Comparison of ENCODE assay signal across 9 mouse cellular contexts in the genomic region with DNA sequence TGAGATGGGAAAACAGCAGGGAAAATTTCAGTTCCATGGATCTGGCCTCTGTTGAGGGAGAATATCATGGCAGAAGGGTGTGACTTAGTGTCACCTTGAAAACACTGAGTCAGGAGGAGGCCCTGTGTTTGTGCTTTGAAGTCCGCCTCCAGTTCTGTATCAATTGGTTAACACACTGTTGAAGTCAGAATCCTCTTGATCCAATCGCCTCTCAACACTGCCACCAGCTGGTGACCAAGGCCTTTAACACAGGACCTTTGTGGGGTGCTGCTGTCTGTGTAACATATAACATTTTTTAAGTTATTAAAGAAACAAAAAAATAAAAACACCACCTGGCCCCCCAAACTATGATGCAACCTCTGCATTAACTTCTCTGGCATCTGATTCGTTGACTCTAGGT. TPM values are rescaled to one million over a fixed set of nuclear protein-coding genes. Genes with fewer than 3 reads are reported as not detected.
DNase-seq lines count a peak whose midpoint lies in the region; ATAC-seq and TF ChIP-seq lines count a peak whose summit lies in the region.
"Had no signal": no experiment of that assay in that cellular context is flagged by ENCODE, and none has a peak within 500 bp of the region (broad histone marks: within the 10 kb centered on the region; RNA-seq: fewer than 3 reads in every experiment).

No protein-coding gene starts in this region.

- ATAC-seq in forebrain, embryonic 11.5 days (replicated peaks; ENCODE audit: low FRiP score) = peak; percentile 64; the same call in 1 of the 2 replicates
- ATAC-seq in forebrain, embryonic 15.5 days (replicated peaks) = no peak
- peak; percentile 70 for ATAC-seq in liver, postnatal 0 days

- H3K27me3 ChIP-seq in forebrain, embryonic 11.5 days (ENCODE audit: control insufficient read depth, insufficient read depth, low read length) = no peaks in the 10 kb centered on the region
- H3K27me3 ChIP-seq in forebrain, embryonic 15.5 days = no peaks in the 10 kb centered on the region
- H3K27me3 ChIP-seq in liver, postnatal 0 days (ENCODE audit: insufficient read depth, low read length) = no peaks in the 10 kb centered on the region
- no peaks in the 10 kb centered on the region for H3K27me3 ChIP-seq in splenic B cell, adult 2 months (ENCODE audit: control insufficient read depth, insufficient read depth, low read length, poor library complexity, severe bottlenecking)
- H3K27me3 ChIP-seq: hindbrain, embryonic 15.5 days had no signal

- H3K4me1 ChIP-seq in forebrain, embryonic 11.5 days (replicated peaks; ENCODE audit: control insufficient read depth, insufficient read depth, low read length) = no peaks in the 10 kb centered on the region
- H3K4me1 ChIP-seq in forebrain, embryonic 15.5 days = no peaks in the 10 kb centered on the region
- peaks cover 3% of the 10 kb centered on the region; the same call in 1 of the 2 replicates for H3K4me1 ChIP-seq in liver, postnatal 0 days (ENCODE audit: insufficient read depth)
- H3K4me1 ChIP-seq: hindbrain, embryonic 15.5 days had no signal

- no peak for TF ChIP-seq POLR2A in brain, embryonic 14.5 days (IDR thresholded peaks at IDR 0.05; ENCODE audit: borderline replicate concordance, extremely low read depth, insufficient read depth, insufficient read length, poor library complexity, severe bottlenecking)

- DNase-seq in forebrain, embryonic 11.5 days (ENCODE audit: low spot score) = no peak
- DNase-seq in right cerebral cortex, adult 18-20 months = peak; percentile 51
- DNase-seq in right cerebral cortex, postnatal 36 days (ENCODE audit: low spot score in 2 of 2) = no peak
- DNase-seq in brain, embryonic 14.5 days (ENCODE audit: low read depth) = peak; percentile 61
- peak; percentile 63 for DNase-seq in heart, postnatal 4 days
- DNase-seq in liver, postnatal 0 days = peak; percentile 68
- peak; percentile 58 for DNase-seq in splenic B cell, adult 2 months (ENCODE audit: low read depth, low spot score)

- no peak overlapping the region for H3K4me3 ChIP-seq in forebrain, embryonic 11.5 days (ENCODE audit: low read depth, low read length)
- no peak overlapping the region for H3K4me3 ChIP-seq in forebrain, embryonic 15.5 days
- no peak overlapping the region for H3K4me3 ChIP-seq in liver, postnatal 0 days (ENCODE audit: low read depth, low read length)
- H3K4me3 ChIP-seq: hindbrain, embryonic 15.5 days had no signal

- H3K4me2 ChIP-seq in forebrain, embryonic 11.5 days (ENCODE audit: low read depth, low read length, severe bottlenecking) = no peak overlapping the region
- H3K4me2 ChIP-seq in forebrain, embryonic 15.5 days (replicated peaks) = no peak overlapping the region
- no peak overlapping the region for H3K4me2 ChIP-seq in liver, postnatal 0 days (ENCODE audit: low read depth, low read length)
- H3K4me2 ChIP-seq: hindbrain, embryonic 15.5 days had no signal

- WGBS in forebrain, embryonic 11.5 days = 19% methylated on average over 3 of the region's 3 CpGs
- WGBS in forebrain, embryonic 15.5 days = 25% methylated on average over 3 of the region's 3 CpGs
- WGBS in liver, postnatal 0 days (ENCODE audit: insufficient replicate concordance) = 20% methylated on average over 3 of the region's 3 CpGs

- TF ChIP-seq CTCF in brain, embryonic 14.5 days (IDR thresholded peaks at IDR 0.05; ENCODE audit: borderline replicate concordance, extremely low read depth, insufficient read depth, insufficient read length) = peak; percentile 57; the same call in 1 of the 2 replicates
- peak; percentile 74 for TF ChIP-seq CTCF in liver, postnatal 0 days (IDR thresholded peaks at IDR 0.05; ENCODE audit: low read depth)

- no peak for TF ChIP-seq EP300 in liver, postnatal 0 days (IDR thresholded peaks at IDR 0.05; ENCODE audit: low read depth)

- no peak overlapping the region for H3K27ac ChIP-seq in forebrain, embryonic 11.5 days (ENCODE audit: low read depth, low read length)
- no peak overlapping the region for H3K27ac ChIP-seq in forebrain, embryonic 15.5 days (replicated peaks)
- no peak overlapping the region for H3K27ac ChIP-seq in liver, postnatal 0 days (ENCODE audit: low read depth)
- H3K27ac ChIP-seq: hindbrain, embryonic 15.5 days had no signal

- no peaks in the 10 kb centered on the region for H3K36me3 ChIP-seq in forebrain, embryonic 11.5 days (ENCODE audit: control insufficient read depth, insufficient read depth, low read length)
- H3K36me3 ChIP-seq in forebrain, embryonic 15.5 days = no peaks in the 10 kb centered on the region
- H3K36me3 ChIP-seq in liver, postnatal 0 days (replicated peaks; ENCODE audit: insufficient read depth, low read length) = no peaks in the 10 kb centered on the region
- no peaks in the 10 kb centered on the region for H3K36me3 ChIP-seq in splenic B cell, adult 2 months (ENCODE audit: control insufficient read depth, insufficient read depth, low read length, poor library complexity, severe bottlenecking)
- H3K36me3 ChIP-seq: hindbrain, embryonic 15.5 days had no signal

- no peaks in the 10 kb centered on the region for H3K9me3 ChIP-seq in forebrain, embryonic 11.5 days (ENCODE audit: control insufficient read depth, low read length)
- H3K9me3 ChIP-seq in forebrain, embryonic 15.5 days = no peaks in the 10 kb centered on the region
- no peaks in the 10 kb centered on the region for H3K9me3 ChIP-seq in liver, postnatal 0 days (ENCODE audit: low read length)
- H3K9me3 ChIP-seq: hindbrain, embryonic 15.5 days had no signal

- H3K9ac ChIP-seq in forebrain, embryonic 11.5 days (ENCODE audit: low read length) = no peak overlapping the region
- H3K9ac ChIP-seq in forebrain, embryonic 15.5 days (replicated peaks) = no peak overlapping the region
- no peak overlapping the region for H3K9ac ChIP-seq in liver, postnatal 0 days (replicated peaks)
- H3K9ac ChIP-seq: hindbrain, embryonic 15.5 days had no signal

RNA-seq across cellular contexts. Expression of a gene that starts 11.7 kb away (rescaled TPM):
- polyA plus RNA-seq in forebrain, embryonic 11.5 days (2014; fragmentation: Nextera tagmentation; extraction: Ambion mirVana) = 101 and 108 TPM in 2 replicates
- polyA plus RNA-seq in forebrain, embryonic 15.5 days (2015; fragmentation: Nextera tagmentation; extraction: Ambion mirVana) = 94.8 and 98.6 TPM in 2 replicates
- 53.0 and 54.2 TPM in 2 replicates for polyA plus RNA-seq in brain, embryonic 14.5 days (2012; rRNA removed)
- 10 to 100 TPM; 31.1 to 39.1 TPM for total RNA-seq in heart, postnatal 4 days (2021)
- polyA plus RNA-seq in liver, postnatal 0 days (2015; fragmentation: Nextera tagmentation; extraction: Ambion mirVana) = 30.7 and 31.2 TPM in 2 replicates

RNA-seq across cellular contexts. Expression of a gene that starts 27.7 kb away (rescaled TPM):
- 0.67 and 0.84 TPM in 2 replicates for polyA plus RNA-seq in forebrain, embryonic 11.5 days (2014; fragmentation: Nextera tagmentation; extraction: Ambion mirVana)
- polyA plus RNA-seq in forebrain, embryonic 15.5 days (2015; fragmentation: Nextera tagmentation; extraction: Ambion mirVana) = 2.9 and 4.5 TPM in 2 replicates
- 1.0 and 2.8 TPM in 2 replicates for polyA plus RNA-seq in brain, embryonic 14.5 days (2012; rRNA removed)
- total RNA-seq in heart, postnatal 4 days (2021) = 1 to 10 TPM; 8.1 to 9.2 TPM
- polyA plus RNA-seq in liver, postnatal 0 days (2015; fragmentation: Nextera tagmentation; extraction: Ambion mirVana) = 0.24 TPM in 1 of 2 replicates, not detected in the other

RNA-seq across cellular contexts. Expression of a gene that starts 57.9 kb away (rescaled TPM):
- polyA plus RNA-seq in forebrain, embryonic 11.5 days (2014; fragmentation: Nextera tagmentation; extraction: Ambion mirVana) = 2.9 and 3.8 TPM in 2 replicates
- 1.5 TPM in 2 replicates for polyA plus RNA-seq in forebrain, embryonic 15.5 days (2015; fragmentation: Nextera tagmentation; extraction: Ambion mirVana)
- polyA plus RNA-seq in brain, embryonic 14.5 days (2012; rRNA removed) = 0.78 and 1.5 TPM in 2 replicates
- total RNA-seq in heart, postnatal 4 days (2021) = 1 to 10 TPM; 5.6 to 6.5 TPM
- polyA plus RNA-seq in liver, postnatal 0 days (2015; fragmentation: Nextera tagmentation; extraction: Ambion mirVana) = 5.0 and 5.6 TPM in 2 replicates

RNA-seq across cellular contexts. Expression of a gene that starts 58.0 kb away (rescaled TPM):
- 9.4 and 9.7 TPM in 2 replicates for polyA plus RNA-seq in forebrain, embryonic 11.5 days (2014; fragmentation: Nextera tagmentation; extraction: Ambion mirVana)
- 4.7 and 5.1 TPM in 2 replicates for polyA plus RNA-seq in forebrain, embryonic 15.5 days (2015; fragmentation: Nextera tagmentation; extraction: Ambion mirVana)
- polyA plus RNA-seq in brain, embryonic 14.5 days (2012; rRNA removed) = 4.9 and 5.2 TPM in 2 replicates
- total RNA-seq in heart, postnatal 4 days (2021) = 1 to 10 TPM; 2.8 to 3.0 TPM
- polyA plus RNA-seq in liver, postnatal 0 days (2015; fragmentation: Nextera tagmentation; extraction: Ambion mirVana) = 1.9 and 2.0 TPM in 2 replicates

Comparison
In these comparisons a context has a peak if more than half of its experiments do, and no peak if none do; other contexts are left out.
1. DNase-seq: peak in right cerebral cortex, adult 18-20 months (single experiment), brain, embryonic 14.5 days (single experiment), heart, postnatal 4 days (single experiment), liver, postnatal 0 days (single experiment) and splenic B cell, adult 2 months (single experiment); none in forebrain, embryonic 11.5 days (single experiment) and right cerebral cortex, postnatal 36 days (0 of 2).